Mouse (Mus musculus) liver, embryonic 14.5 days (tissue): ENCODE data around the gene Eefsec. TPM values are rescaled to one million over a fixed set of nuclear protein-coding genes. Genes with fewer than 3 reads are reported as not detected.
A peak's percentile ranks its signal among the peaks of the same experiment; 100 is the strongest.

Source experiments
- ATAC-seq: fragments of 200-750 bp; cut with Nextera tagmentation; 2 replicates; pipeline ENCODE4 v1.8.0; 2017; ENCODE audit warnings: moderate number of reproducible peaks, mild to moderate bottlenecking, moderate library complexity; ENCODE audit not compliant: insufficient read depth
- DNase-seq, 3 experiments: peaks; one replicate each; pipeline ENCODE4 v3.0.0-alpha.2; 2012 to 2013; ENCODE audit warnings: low read depth in 3 of 3, low spot score in 3 of 3
- H3K27ac ChIP-seq: fragments of 300-500 bp; sonication (generic); 2 replicates; pipeline ENCODE4 v1.5.1; 2014; ENCODE audit warnings: moderate library complexity, mild to moderate bottlenecking, control low read depth, inconsistent platforms
- H3K27me3 ChIP-seq: fragments of 300-500 bp; sonication (generic); 2 replicates; pipeline ENCODE4 v1.6.1; 2014; ENCODE audit warnings: mild to moderate bottlenecking, low read length, moderate library complexity; ENCODE audit not compliant: control insufficient read depth, insufficient read depth
- H3K36me3 ChIP-seq: fragments of 300-500 bp; sonication (generic); replicated peaks from 2 replicates; pipeline ENCODE4 v1.6.1; 2014; ENCODE audit warnings: low read depth; ENCODE audit not compliant: control insufficient read depth, insufficient read depth
- H3K4me1 ChIP-seq, 2 experiments: fragments of 200-500 bp in 1 of 2; fragments of 300-500 bp in 1 of 2; sonication (generic) in 1 of 2; replicated peaks; 2 replicates each; pipeline ENCODE4 v1.6.1; 2012 to 2014; ENCODE audit warnings: antibody characterized with exemption in 1 of 2, inconsistent platforms in 1 of 2, low read length in 1 of 2; ENCODE audit not compliant: control insufficient read depth in 2 of 2, insufficient read depth in 2 of 2
- H3K4me2 ChIP-seq: fragments of 300-500 bp; sonication (generic); 2 replicates; pipeline ENCODE4 v1.6.1; 2014; ENCODE audit warnings: low read depth, mild to moderate bottlenecking, control low read depth, moderate library complexity
- H3K4me3 ChIP-seq, 2 experiments: fragments of 200-500 bp in 1 of 2; fragments of 300-500 bp in 1 of 2; sonication (generic) in 1 of 2; 2 replicates each; pipeline ENCODE4 v1.5.1; 2012 to 2014; ENCODE audit warnings: low read depth in 2 of 2, low read length in 2 of 2, mild to moderate bottlenecking in 2 of 2, control low read depth in 1 of 2, inconsistent platforms in 1 of 2, moderate library complexity in 1 of 2; ENCODE audit not compliant: insufficient read depth in 1 of 2
- H3K9ac ChIP-seq: fragments of 300-500 bp; sonication (generic); replicated peaks from 2 replicates; pipeline ENCODE4 v1.6.1; 2014; ENCODE audit warnings: mild to moderate bottlenecking, control low read depth, moderate library complexity
- H3K9me3 ChIP-seq: fragments of 300-500 bp; sonication (generic); 2 replicates; pipeline ENCODE4 v1.6.1; 2016; ENCODE audit warnings: low read length, mixed read lengths; ENCODE audit not compliant: control insufficient read depth
- CTCF ChIP-seq: IDR thresholded peaks from 2 replicates; pipeline ENCODE4 v1.5.1; 2016; ENCODE audit warnings: antibody characterized with exemption, low read depth, control low read depth
- EP300 ChIP-seq: IDR thresholded peaks from 2 replicates; pipeline ENCODE4 v1.6.1; 2016; ENCODE audit warnings: antibody characterized with exemption, low read depth
- WGBS: fragments of 180-500 bp; shearing (Covaris S2); extraction: QIAGEN DNeasy Blood & Tissue Kit; methylation state at CpG from one replicate; pipeline ENCODE4 v1.1.7; 2014; ENCODE audit not compliant: insufficient replicate concordance; 5-methylcytosine and 5-hydroxymethylcytosine counted together
- polyA plus RNA-seq, 2 experiments: library from polyadenylated mRNA; depleted of rRNA in 1 of 2; stranded (reverse) in 1 of 2; unstranded in 1 of 2; fragments of >200 nt; fragmentation: Nextera tagmentation in 1 of 2; extraction: Ambion mirVana in 1 of 2; gene quantifications; 2 replicates each; pipeline versions ENCODE4 v1.2.1 to v1.2.3; 2012 to 2014

Eefsec gene
- polyA plus RNA-seq, 2 experiments, result 9.7 to 14.3 TPM

DNA sequence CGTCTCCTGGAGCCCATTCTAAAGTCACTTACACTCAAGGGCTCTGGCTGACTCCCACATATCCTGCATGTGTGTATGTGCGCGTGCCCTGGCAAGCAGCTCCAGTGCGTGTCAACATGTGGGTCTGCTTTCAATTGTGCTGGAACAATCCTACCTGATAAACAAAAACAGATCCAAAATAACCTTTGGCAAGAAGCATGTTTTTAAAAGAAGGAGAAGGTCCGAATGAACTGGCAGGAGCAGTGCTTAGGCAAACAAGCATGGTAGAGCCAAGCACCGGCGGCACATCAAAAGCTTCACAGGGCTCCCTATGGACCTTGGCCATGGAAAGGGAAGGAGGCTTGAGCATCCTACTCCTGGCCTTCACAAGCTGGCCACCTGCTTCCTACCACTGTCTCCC, 105.6 kb downstream of the Eefsec start:
- 79% methylated on average over 7 of the region's 7 CpGs for WGBS

DNA sequence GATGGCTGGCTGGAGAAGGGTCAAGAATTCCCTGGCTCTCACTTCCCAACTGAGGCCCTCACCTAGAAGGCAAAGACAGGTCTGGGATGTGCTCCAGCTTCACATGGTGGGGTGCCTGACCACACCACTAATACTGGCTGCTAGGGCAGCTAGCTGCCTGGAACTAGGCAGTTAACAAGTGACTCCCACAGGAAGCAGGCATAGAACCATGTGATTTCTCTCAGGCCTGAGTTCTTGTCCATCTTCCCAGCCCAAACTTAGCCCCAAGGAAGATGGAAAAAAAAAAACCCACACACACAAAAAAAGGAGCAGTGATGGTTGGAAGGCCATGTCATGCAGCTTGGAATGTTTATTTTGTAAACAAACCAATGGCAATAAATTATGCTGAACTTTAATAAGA, 117.0 kb downstream of the Eefsec start:
- Histone ChIP-seq H3K4me3 (no peak overlapping the region), H3K27ac (no peak overlapping the region), H3K4me1 (0 out of 4 replicates have a peak, but pooled peaks cover 0 to 1% of the 10 kb centered on the region in 2 experiments), H3K9ac (no peak overlapping the region), H3K9me3 (no peaks in the 10 kb centered on the region), H3K27me3 (no peaks in the 10 kb centered on the region), H3K4me2 (no peak overlapping the region), H3K36me3 (no peaks in the 10 kb centered on the region)
- TF ChIP-seq CTCF, result no peak
- no peak for TF ChIP-seq EP300
- ATAC-seq, result no peak
- DNase-seq, result no peak

More for the DNA sequence above, 105.6 kb downstream of the Eefsec start:
- TF ChIP-seq EP300 (no peak), CTCF (no peak)
- H3K4me2 ChIP-seq, result no peak overlapping the region
- no peak for ATAC-seq
- H3K36me3 ChIP-seq, result no peaks in the 10 kb centered on the region
- no peaks in the 10 kb centered on the region for H3K4me1 ChIP-seq
- H3K4me3 ChIP-seq, result no peak overlapping the region
- no peak for DNase-seq
- no peaks in the 10 kb centered on the region for H3K27me3 ChIP-seq
- H3K9ac ChIP-seq, result no peak overlapping the region
- H3K27ac ChIP-seq, result no peak overlapping the region
- H3K9me3 ChIP-seq, result no peaks in the 10 kb centered on the region

DNA sequence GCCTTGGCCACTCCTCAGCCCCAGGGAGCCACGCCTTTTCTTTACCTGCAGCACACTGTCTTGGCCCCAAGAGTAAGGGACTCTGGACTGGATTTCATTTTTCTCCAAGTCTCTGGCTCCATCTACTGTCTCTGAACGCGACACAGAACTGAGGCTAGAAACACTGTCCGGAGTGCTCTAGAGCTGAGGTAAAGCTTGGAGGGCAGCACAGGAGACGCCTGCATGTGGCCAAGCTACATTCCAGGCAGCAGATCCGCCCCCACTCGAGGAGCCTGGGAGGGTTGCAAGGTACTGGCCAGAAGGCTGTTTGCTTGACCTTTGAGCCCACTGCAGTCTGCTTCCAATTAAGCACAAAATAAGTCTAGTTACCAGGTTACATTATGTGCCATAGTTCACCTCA, 124.5 kb downstream of the Eefsec start:
- H3K4me2 ChIP-seq, result no peak overlapping the region
- ATAC-seq, result no peak
- DNase-seq, result no peak
- H3K4me3 ChIP-seq, result no peak overlapping the region
- no peaks in the 10 kb centered on the region for H3K36me3 ChIP-seq
- 64% methylated on average over 7 of the region's 7 CpGs for WGBS
- no peak overlapping the region for H3K27ac ChIP-seq
- no peaks in the 10 kb centered on the region for H3K9me3 ChIP-seq
- no peaks in the 10 kb centered on the region for H3K4me1 ChIP-seq
- no peaks in the 10 kb centered on the region for H3K27me3 ChIP-seq
- no peak overlapping the region for H3K9ac ChIP-seq
- TF ChIP-seq CTCF, result 0 out of 2 replicates have a peak, but pooled peaks have one; percentile 16
- no peak for TF ChIP-seq EP300

DNA sequence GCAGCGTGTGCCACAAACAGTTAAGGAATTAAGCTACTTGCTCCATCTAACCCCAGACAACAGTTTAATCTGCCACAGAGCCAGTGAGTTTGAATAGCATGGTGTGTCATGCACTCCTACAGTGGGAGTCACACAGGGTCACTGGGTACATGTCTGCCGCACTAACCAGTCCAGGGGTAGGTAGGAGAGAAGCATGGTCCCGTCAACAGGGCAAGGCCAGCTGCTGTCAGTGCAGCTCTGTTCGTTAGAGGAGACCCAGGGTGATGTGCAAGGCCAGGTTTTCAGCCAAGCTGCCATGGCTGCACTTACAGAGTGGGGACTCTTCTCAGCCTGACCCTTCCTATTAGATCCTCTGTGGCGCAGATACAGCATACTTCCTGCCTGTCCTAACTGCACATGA, 125.1 kb downstream of the Eefsec start:
- Histone ChIP-seq H3K27ac (no peak overlapping the region), H3K27me3 (no peaks in the 10 kb centered on the region), H3K4me3 (no peak overlapping the region), H3K4me1 (no peaks in the 10 kb centered on the region), H3K9me3 (no peaks in the 10 kb centered on the region), H3K4me2 (no peak overlapping the region), H3K36me3 (no peaks in the 10 kb centered on the region), H3K9ac (no peak overlapping the region)
- ATAC-seq (no peak), DNase-seq (no peak)
- 67% methylated on average over 5 of the region's 5 CpGs for WGBS
- TF ChIP-seq EP300 (no peak), CTCF (no peak)

DNA sequence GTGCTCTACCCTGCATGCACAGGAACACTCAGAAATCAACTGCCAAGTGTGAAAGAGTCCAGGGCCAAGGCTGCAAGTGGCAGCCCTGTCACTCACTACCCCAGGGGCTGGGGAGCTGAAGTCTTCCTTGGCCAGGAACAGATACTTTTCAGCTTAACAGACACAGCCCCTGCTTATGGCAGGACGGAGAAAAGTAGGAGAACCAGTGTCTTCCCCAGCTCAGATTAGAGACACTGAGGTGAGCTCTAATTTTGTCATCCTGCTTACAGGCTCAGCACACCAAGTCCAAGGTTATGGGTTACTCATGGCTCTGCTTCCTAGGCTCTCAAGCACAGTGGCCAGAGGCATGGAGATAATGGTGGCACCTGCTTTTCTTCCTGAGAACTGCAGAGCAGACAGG, 126.6 kb downstream of the Eefsec start:
- no peak overlapping the region for H3K27ac ChIP-seq
- no peaks in the 10 kb centered on the region for H3K27me3 ChIP-seq
- no peak for ATAC-seq
- H3K9me3 ChIP-seq, result no peaks in the 10 kb centered on the region
- H3K4me1 ChIP-seq, result no peaks in the 10 kb centered on the region
- no peak for TF ChIP-seq EP300
- no peak for TF ChIP-seq CTCF
- H3K4me2 ChIP-seq, result no peak overlapping the region
- H3K9ac ChIP-seq, result no peak overlapping the region
- H3K36me3 ChIP-seq, result no peaks in the 10 kb centered on the region
- no peak overlapping the region for H3K4me3 ChIP-seq
- WGBS, result 62% methylated on average over 1 of the region's 1 CpGs
- no peak for DNase-seq

DNA sequence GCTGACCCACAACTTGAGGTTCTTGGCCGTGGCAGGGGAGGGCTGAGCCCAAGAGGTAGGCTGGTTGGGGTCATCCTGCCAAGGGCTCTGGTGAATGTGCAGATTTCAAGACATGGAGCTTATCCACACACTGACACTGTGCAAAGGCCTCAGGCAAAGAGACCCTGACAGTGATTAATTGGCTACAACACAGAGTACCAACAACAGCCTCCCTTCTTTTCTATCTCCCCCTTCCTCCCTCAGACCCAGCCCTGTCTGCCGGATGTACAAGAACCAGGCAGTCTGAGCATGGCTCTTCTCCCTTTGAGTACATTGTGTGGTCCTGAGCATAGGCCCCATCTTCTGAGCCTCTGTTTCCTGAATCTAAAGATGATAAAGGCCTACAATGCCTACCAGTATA, 131.0 kb downstream of the Eefsec start:
- Histone ChIP-seq H3K4me1 (no peaks in the 10 kb centered on the region), H3K27ac (no peak overlapping the region), H3K9me3 (no peaks in the 10 kb centered on the region), H3K9ac (no peak overlapping the region), H3K36me3 (no peaks in the 10 kb centered on the region), H3K27me3 (no peaks in the 10 kb centered on the region), H3K4me2 (no peak overlapping the region), H3K4me3 (no peak overlapping the region)
- TF ChIP-seq CTCF (no peak), EP300 (no peak)
- WGBS, result 45% methylated on average over 2 of the region's 2 CpGs
- DNase-seq (no peak), ATAC-seq (no peak)
